Mouse (Mus musculus) forebrain, embryonic 15.5 days (tissue): ENCODE measurements at regions not wholly inside any gene's neighbourhood (a gene's known extent, or its start where the extent isn't known, plus 50 kb on each side); places are given as distances from the start of the nearest gene placed in this dataset.

Source experiments
- ATAC-seq: fragments of 200-750 bp; cut with Nextera tagmentation; replicated peaks from 2 replicates; pipeline ENCODE4 v1.8.0; 2017; ENCODE audit warnings: mild to moderate bottlenecking, moderate TSS enrichment, moderate library complexity
- H3K27ac ChIP-seq: fragments of 300-500 bp; sonication (generic); replicated peaks from 2 replicates; pipeline ENCODE4 v1.5.1; 2015; ENCODE audit warnings: mild to moderate bottlenecking, inconsistent platforms
- H3K27me3 ChIP-seq: fragments of 300-500 bp; sonication (generic); 2 replicates; pipeline ENCODE4 v1.6.1; 2015; ENCODE audit warnings: inconsistent platforms
- H3K36me3 ChIP-seq: fragments of 300-500 bp; sonication (generic); 2 replicates; pipeline ENCODE4 v1.6.1; 2015; ENCODE audit warnings: mild to moderate bottlenecking, inconsistent platforms
- H3K4me1 ChIP-seq: fragments of 300-500 bp; sonication (generic); 2 replicates; pipeline ENCODE4 v1.6.1; 2015; ENCODE audit warnings: inconsistent platforms
- H3K4me2 ChIP-seq: fragments of 300-500 bp; sonication (generic); replicated peaks from 2 replicates; pipeline ENCODE4 v1.6.1; 2015; ENCODE audit warnings: mild to moderate bottlenecking, inconsistent platforms
- H3K4me3 ChIP-seq: fragments of 300-500 bp; sonication (generic); 2 replicates; pipeline ENCODE4 v1.5.1; 2015; ENCODE audit warnings: mild to moderate bottlenecking, inconsistent platforms
- H3K9ac ChIP-seq: fragments of 300-500 bp; sonication (generic); replicated peaks from 2 replicates; pipeline ENCODE4 v1.6.1; 2015; ENCODE audit warnings: mild to moderate bottlenecking, inconsistent platforms
- H3K9me3 ChIP-seq: fragments of 300-500 bp; sonication (generic); 2 replicates; pipeline ENCODE4 v1.6.1; 2016; ENCODE audit warnings: inconsistent platforms
- WGBS: fragments of 180-500 bp; shearing (Covaris S2); methylation state at CpG from one replicate; pipeline ENCODE4 v1.1.7; 2015; ENCODE audit warnings: mixed read lengths; 5-methylcytosine and 5-hydroxymethylcytosine counted together

- no peak overlapping the region for H3K9ac ChIP-seq
- no peak overlapping the region for H3K4me2 ChIP-seq
- H3K4me3 ChIP-seq, result no peak overlapping the region
- no peaks in the 10 kb centered on the region for H3K36me3 ChIP-seq
- H3K9me3 ChIP-seq, result no peaks in the 10 kb centered on the region
- H3K4me1 ChIP-seq, result peaks cover 7% of the 10 kb centered on the region
- ATAC-seq, result no peak
- no peak overlapping the region for H3K27ac ChIP-seq
- WGBS, result 76% methylated on average over 4 of the region's 4 CpGs
- no peaks in the 10 kb centered on the region for H3K27me3 ChIP-seq
Measured at GRCm38 (mm10) chr16:75362095-75362494, 223.8 kb downstream of the Lipi start.

DNA sequence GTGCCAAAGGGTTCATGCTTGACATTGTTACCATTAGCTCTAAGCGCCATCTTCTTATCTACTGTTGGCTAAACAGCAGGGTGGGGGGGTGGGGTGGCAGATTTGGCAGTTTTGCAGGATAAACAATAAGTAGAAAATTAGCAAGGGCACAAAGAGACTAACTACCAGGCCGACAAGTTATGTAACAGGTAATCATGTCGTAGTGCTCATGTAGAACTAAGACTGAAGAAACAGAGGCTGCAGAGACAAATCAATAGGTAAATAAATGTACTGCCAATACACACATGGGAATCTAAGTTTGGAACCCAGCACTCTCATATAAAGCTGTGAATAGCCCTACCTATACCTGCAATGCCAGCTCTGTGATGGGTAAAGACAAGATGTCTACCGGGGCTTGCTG is 225.1 kb downstream of the Lipi start:
- H3K36me3 ChIP-seq, result no peaks in the 10 kb centered on the region
- no peak overlapping the region for H3K9ac ChIP-seq
- ATAC-seq, result no peak
- no peak overlapping the region for H3K4me2 ChIP-seq
- no peak overlapping the region for H3K27ac ChIP-seq
- no peak overlapping the region for H3K4me3 ChIP-seq
- no peaks in the 10 kb centered on the region for H3K27me3 ChIP-seq
- H3K9me3 ChIP-seq, result no peaks in the 10 kb centered on the region
- H3K4me1 ChIP-seq, result peaks cover 7% of the 10 kb centered on the region
- WGBS, result 92% methylated on average over 4 of the region's 4 CpGs

GRCm38 (mm10) chr16:75353394-75353793 is 232.5 kb downstream of the Lipi start:
- no peak overlapping the region for H3K27ac ChIP-seq
- no peak overlapping the region for H3K4me2 ChIP-seq
- H3K9me3 ChIP-seq, result no peaks in the 10 kb centered on the region
- H3K4me1 ChIP-seq, result no peaks in the 10 kb centered on the region
- no peaks in the 10 kb centered on the region for H3K27me3 ChIP-seq
- no peak for ATAC-seq
- no peaks in the 10 kb centered on the region for H3K36me3 ChIP-seq
- no peak overlapping the region for H3K9ac ChIP-seq
- WGBS, result 96% methylated on average over 1 of the region's 1 CpGs
- no peak overlapping the region for H3K4me3 ChIP-seq

- 87% methylated on average over 8 of the region's 8 CpGs for WGBS
- Histone ChIP-seq H3K4me3 (no peak overlapping the region), H3K27ac (no peak overlapping the region), H3K9ac (no peak overlapping the region), H3K4me2 (no peak overlapping the region), H3K27me3 (no peaks in the 10 kb centered on the region), H3K36me3 (no peaks in the 10 kb centered on the region), H3K4me1 (no peaks in the 10 kb centered on the region), H3K9me3 (no peaks in the 10 kb centered on the region)
- ATAC-seq, result no peak
Measured at GRCm38 (mm10) chr16:75344201-75344927, 241.5 kb downstream of the Lipi start.

DNA sequence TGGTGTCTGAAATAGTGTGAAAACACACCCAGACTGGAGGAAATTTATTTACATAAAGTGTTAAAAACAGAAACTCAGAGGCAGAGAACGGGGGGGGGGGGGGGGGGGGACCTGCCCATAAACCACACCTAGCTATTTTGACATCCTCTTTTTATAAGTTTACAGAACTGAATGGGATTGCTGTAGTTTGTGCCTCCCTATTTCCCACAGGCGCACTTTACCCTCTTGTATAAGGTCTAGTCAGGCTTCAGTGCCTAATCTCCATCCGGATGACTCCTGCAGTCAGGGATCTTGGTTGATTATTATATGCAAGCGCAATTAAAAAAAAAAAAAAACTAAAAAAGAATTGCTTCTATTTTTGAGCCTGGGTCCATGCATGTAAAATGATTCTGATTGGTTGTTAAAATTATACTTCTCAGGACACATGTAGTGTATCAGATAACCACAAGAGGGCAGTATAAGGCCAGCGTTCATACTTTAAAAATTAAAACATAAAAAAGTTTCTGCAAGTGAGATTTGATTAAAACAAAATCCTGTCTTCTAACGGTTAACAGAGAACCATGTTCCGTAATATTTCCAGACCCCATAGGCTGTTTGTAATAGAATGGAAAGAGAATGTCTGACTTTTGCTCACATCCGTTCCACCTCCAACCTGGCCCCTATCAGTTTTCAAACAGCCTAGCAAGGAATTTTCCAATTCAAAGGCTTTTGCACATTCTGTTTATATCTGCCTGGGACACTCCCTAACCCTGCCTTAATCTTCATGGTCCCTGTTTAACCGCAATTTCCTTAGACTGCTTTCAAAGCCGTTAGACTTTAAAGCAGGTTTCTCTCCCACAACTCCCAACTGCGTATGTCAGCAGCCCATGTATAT is 242.6 kb downstream of the Lipi start:
- 51% methylated on average over 11 of the region's 11 CpGs for WGBS
- Histone ChIP-seq H3K9ac (no peak overlapping the region), H3K27me3 (no peaks in the 10 kb centered on the region), H3K4me1 (no peaks in the 10 kb centered on the region), H3K4me2 (no peak overlapping the region), H3K4me3 (no peak overlapping the region), H3K36me3 (no peaks in the 10 kb centered on the region), H3K9me3 (no peaks in the 10 kb centered on the region), H3K27ac (no peak overlapping the region)
- ATAC-seq, result peak; percentile 29; the same call in 1 of the 2 replicates

GRCm38 (mm10) chr16:75334228-75334627 is 251.6 kb downstream of the Lipi start:
- WGBS, result 88% methylated on average over 2 of the region's 2 CpGs
- no peak overlapping the region for H3K4me3 ChIP-seq
- no peaks in the 10 kb centered on the region for H3K9me3 ChIP-seq
- H3K4me1 ChIP-seq, result no peaks in the 10 kb centered on the region
- no peak overlapping the region for H3K4me2 ChIP-seq
- no peaks in the 10 kb centered on the region for H3K27me3 ChIP-seq
- H3K27ac ChIP-seq, result no peak overlapping the region
- no peak for ATAC-seq
- no peak overlapping the region for H3K9ac ChIP-seq
- no peaks in the 10 kb centered on the region for H3K36me3 ChIP-seq

- WGBS, result 74% methylated on average over 5 of the region's 5 CpGs
- Histone ChIP-seq H3K4me2 (no peak overlapping the region), H3K36me3 (no peaks in the 10 kb centered on the region), H3K4me3 (no peak overlapping the region), H3K9ac (no peak overlapping the region), H3K4me1 (no peaks in the 10 kb centered on the region), H3K27ac (no peak overlapping the region), H3K9me3 (no peaks in the 10 kb centered on the region), H3K27me3 (no peaks in the 10 kb centered on the region)
- ATAC-seq, result no peak
Measured at GRCm38 (mm10) chr16:75333750-75334149, 252.1 kb downstream of the Lipi start.

GRCm38 (mm10) chr16:75332853-75333252 is 253.0 kb downstream of the Lipi start:
- Histone ChIP-seq H3K4me2 (no peak overlapping the region), H3K4me1 (no peaks in the 10 kb centered on the region), H3K4me3 (no peak overlapping the region), H3K9me3 (no peaks in the 10 kb centered on the region), H3K9ac (no peak overlapping the region), H3K27ac (no peak overlapping the region), H3K27me3 (no peaks in the 10 kb centered on the region), H3K36me3 (no peaks in the 10 kb centered on the region)
- no peak for ATAC-seq
- 88% methylated on average over 4 of the region's 4 CpGs for WGBS

DNA sequence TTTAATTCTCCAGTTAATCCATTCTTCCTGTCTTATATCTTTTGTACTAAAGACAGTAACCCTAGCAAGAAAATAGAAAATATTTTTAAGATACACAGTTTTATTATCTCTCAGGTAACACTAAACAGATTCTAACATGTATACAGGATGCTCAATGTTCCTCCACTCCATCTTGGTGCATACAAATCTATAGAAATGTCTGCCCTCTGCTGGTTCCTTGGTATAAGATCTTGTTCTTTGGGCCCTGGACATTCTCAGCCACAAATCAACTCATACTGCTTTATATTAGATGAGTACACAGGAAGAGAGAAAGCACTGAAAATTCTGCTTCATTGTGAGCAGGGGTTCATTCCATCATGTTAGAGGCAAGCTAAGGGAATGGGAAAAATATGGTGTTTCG is 260.6 kb downstream of the Lipi start:
- no peaks in the 10 kb centered on the region for H3K27me3 ChIP-seq
- no peak; the same call in 1 of the 2 replicates for ATAC-seq
- no peak overlapping the region for H3K9ac ChIP-seq
- no peak overlapping the region for H3K4me2 ChIP-seq
- no peaks in the 10 kb centered on the region for H3K36me3 ChIP-seq
- H3K27ac ChIP-seq, result no peak overlapping the region
- no peak overlapping the region for H3K4me3 ChIP-seq
- 92% methylated on average over 1 of the region's 1 CpGs for WGBS
- H3K4me1 ChIP-seq, result no peaks in the 10 kb centered on the region
- H3K9me3 ChIP-seq, result no peaks in the 10 kb centered on the region

DNA sequence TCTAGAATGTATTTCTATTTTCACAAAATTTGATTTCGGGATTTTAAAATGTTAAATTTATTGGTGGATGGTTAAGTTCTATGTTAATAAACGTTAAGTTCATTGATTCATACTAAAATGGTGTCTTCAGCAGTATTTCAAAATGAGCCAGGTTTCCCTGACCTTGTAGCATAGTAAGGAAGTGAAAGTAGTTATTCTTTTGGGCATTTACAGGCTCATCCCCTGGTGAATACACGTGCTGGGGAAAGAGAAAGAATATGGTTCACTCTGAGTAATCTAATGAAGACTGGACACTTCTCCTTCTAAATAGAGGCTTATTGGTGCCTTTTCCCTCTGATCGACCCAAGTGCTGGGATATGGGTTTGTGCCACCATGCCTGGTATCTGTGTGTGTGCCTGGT is 281.1 kb downstream of the Lipi start:
- Histone ChIP-seq H3K36me3 (no peaks in the 10 kb centered on the region), H3K4me3 (no peak overlapping the region), H3K4me2 (no peak overlapping the region), H3K9me3 (no peaks in the 10 kb centered on the region), H3K4me1 (no peaks in the 10 kb centered on the region), H3K9ac (no peak overlapping the region), H3K27me3 (no peaks in the 10 kb centered on the region), H3K27ac (no peak overlapping the region)
- no peak for ATAC-seq
- WGBS, result 80% methylated on average over 4 of the region's 4 CpGs

DNA sequence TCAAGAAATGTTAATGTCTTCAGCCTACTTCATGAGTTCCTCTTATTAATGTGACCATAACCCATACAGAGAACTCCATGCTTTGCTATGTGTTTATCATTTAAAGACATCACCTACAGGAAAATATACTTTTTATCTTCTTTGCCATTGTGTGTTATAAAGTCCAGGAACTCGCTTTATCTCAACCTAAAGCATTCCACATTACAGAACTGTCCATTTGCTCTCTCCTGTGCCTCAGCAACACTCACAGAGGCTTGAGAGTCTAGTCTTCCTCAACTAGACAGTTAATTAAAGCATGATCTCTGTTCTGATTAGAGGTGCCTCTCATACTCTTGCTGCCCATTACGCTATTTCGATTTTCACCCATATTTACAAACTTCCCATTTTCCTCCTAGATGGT is 288.4 kb downstream of the Lipi start:
- WGBS, result 93% methylated on average over 3 of the region's 3 CpGs
- Histone ChIP-seq H3K9me3 (no peaks in the 10 kb centered on the region), H3K27me3 (no peaks in the 10 kb centered on the region), H3K27ac (no peak overlapping the region), H3K9ac (no peak overlapping the region), H3K36me3 (no peaks in the 10 kb centered on the region), H3K4me3 (no peak overlapping the region), H3K4me2 (no peak overlapping the region), H3K4me1 (no peaks in the 10 kb centered on the region)
- ATAC-seq, result no peak

- no peak for ATAC-seq
- 83% methylated on average over 9 of the region's 9 CpGs for WGBS
Measured at GRCm38 (mm10) chr16:75292736-75293428, 293.0 kb downstream of the Lipi start.

More at GRCm38 (mm10) chr16:75292736-75293428, 293.0 kb downstream of the Lipi start:
- H3K27ac ChIP-seq, result no peak overlapping the region
- H3K4me2 ChIP-seq, result no peak overlapping the region
- no peaks in the 10 kb centered on the region for H3K4me1 ChIP-seq
- H3K9ac ChIP-seq, result no peak overlapping the region
- no peaks in the 10 kb centered on the region for H3K27me3 ChIP-seq
- H3K9me3 ChIP-seq, result no peaks in the 10 kb centered on the region
- no peaks in the 10 kb centered on the region for H3K36me3 ChIP-seq
- H3K4me3 ChIP-seq, result no peak overlapping the region
